ENCODE assay signal across 9 mouse cellular contexts in the genomic region with DNA sequence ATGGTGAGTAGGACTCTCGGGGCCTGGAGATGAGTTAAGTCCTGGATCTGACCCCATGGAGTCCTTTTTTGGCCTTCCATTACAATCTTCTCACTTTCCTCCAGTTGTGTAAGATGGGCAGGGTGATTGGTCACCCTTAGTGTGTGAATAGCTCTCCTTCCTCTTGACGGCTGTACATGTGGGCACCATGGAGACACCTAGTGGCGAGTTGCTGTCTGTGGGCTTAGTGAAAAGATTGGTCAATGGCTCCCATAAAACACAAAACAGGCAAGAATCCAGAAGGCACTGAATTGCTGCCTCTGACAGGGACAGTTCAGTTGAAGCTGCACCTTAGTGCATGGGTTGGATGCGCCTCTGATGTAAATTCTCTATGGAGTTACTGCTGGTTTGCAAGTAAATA. TPM values are rescaled to one million over a fixed set of nuclear protein-coding genes. Genes with fewer than 3 reads are reported as not detected.
DNase-seq lines count a peak whose midpoint lies in the region; ATAC-seq lines count a peak whose summit lies in the region.
"Had no signal": no experiment of that assay in that cellular context is flagged by ENCODE, and none has a peak within 500 bp of the region (broad histone marks: within the 10 kb centered on the region; RNA-seq: fewer than 3 reads in every experiment).

No protein-coding gene starts in this region.

- no peaks in the 10 kb centered on the region for H3K36me3 ChIP-seq in lung, embryonic 16.5 days (ENCODE audit: control insufficient read depth, insufficient read depth, low read length)
- H3K36me3 ChIP-seq: limb, embryonic 15.5 days had no signal

- intact Hi-C loops in heart, postnatal 25 days (cut with DNase I): loop anchor here (1.0 kb wide), 1 partner anchor 93 kb away; no protein-coding TSS in a partner anchor

- H3K9ac ChIP-seq in lung, embryonic 16.5 days (ENCODE audit: low read length): no peak overlapping the region
- H3K9ac ChIP-seq: limb, embryonic 15.5 days had no signal

- no peaks in the 10 kb centered on the region for H3K9me3 ChIP-seq in lung, embryonic 16.5 days (ENCODE audit: control insufficient read depth, low read length)
- H3K9me3 ChIP-seq: limb, embryonic 15.5 days had no signal

- H3K4me2 ChIP-seq in lung, embryonic 16.5 days (ENCODE audit: low read depth, low read length): no peak overlapping the region
- H3K4me2 ChIP-seq: limb, embryonic 15.5 days had no signal

- H3K27ac ChIP-seq in lung, embryonic 16.5 days (ENCODE audit: low read length): no peak overlapping the region
- H3K27ac ChIP-seq: limb, embryonic 15.5 days had no signal

- H3K27me3 ChIP-seq in lung, embryonic 16.5 days (ENCODE audit: control insufficient read depth, insufficient read depth, low read depth, low read length): no peaks in the 10 kb centered on the region

- DNase-seq in heart, adult 11 months: peak; percentile 89
- no peak for DNase-seq in heart, postnatal 25 days (ENCODE audit: low spot score)
- DNase-seq in adrenal gland, adult (ENCODE audit: inconsistent age in 2 of 2, low spot score in 1 of 2): peak; percentile 79 to 94
- DNase-seq in embryo, embryonic 10 days (ENCODE audit: low spot score): peak; percentile 77
- DNase-seq in kidney, postnatal 36 days: peak; percentile 60 to 80
- DNase-seq in right cerebral cortex, adult 2 months (ENCODE audit: low spot score in 2 of 2): peak; percentile 82 to 83

- no peak overlapping the region for H3K4me3 ChIP-seq in lung, embryonic 16.5 days (ENCODE audit: low read length)
- H3K4me3 ChIP-seq: limb, embryonic 15.5 days had no signal

- peak; percentile 73 for ATAC-seq in granulocyte monocyte progenitor cell, adult 5-6 weeks (replicated peaks; ENCODE audit: poor library complexity, severe bottlenecking)
- peak; percentile 51; the same call in 1 of the 2 replicates for ATAC-seq in lung, embryonic 16.5 days (ENCODE audit: low read depth)

- no peaks in the 10 kb centered on the region for H3K4me1 ChIP-seq in lung, embryonic 16.5 days (replicated peaks; ENCODE audit: control insufficient read depth, insufficient read depth, low read length)
- H3K4me1 ChIP-seq: limb, embryonic 15.5 days had no signal

- 18% methylated on average over 4 of the region's 4 CpGs for WGBS in lung, embryonic 16.5 days

RNA-seq across cellular contexts. Expression of a gene that starts 33.3 kb away (rescaled TPM):
- under 1 TPM; 0.31 to 0.39 TPM for total RNA-seq in heart, postnatal 25 days (2021)
- not detected in 2 replicates for total RNA-seq in granulocyte monocyte progenitor cell, adult 5-6 weeks (2014; fragmentation: Nextera tagmentation)
- total RNA-seq in granulocyte monocyte progenitor cell, adult 5-6 weeks (2017): not detected in 2 replicates
- 0.04 and 0.16 TPM in 2 replicates for polyA plus RNA-seq in lung, embryonic 16.5 days (2015; fragmentation: Nextera tagmentation; extraction: Ambion mirVana)

RNA-seq across cellular contexts. Expression of a gene that starts 43.0 kb away (rescaled TPM):
- 10 to 100 TPM; 74.3 to 82.2 TPM for total RNA-seq in heart, postnatal 25 days (2021)
- total RNA-seq in granulocyte monocyte progenitor cell, adult 5-6 weeks (2014; fragmentation: Nextera tagmentation): 125 and 137 TPM in 2 replicates
- total RNA-seq in granulocyte monocyte progenitor cell, adult 5-6 weeks (2017): 64.1 and 69.6 TPM in 2 replicates
- 294 and 308 TPM in 2 replicates for polyA plus RNA-seq in lung, embryonic 16.5 days (2015; fragmentation: Nextera tagmentation; extraction: Ambion mirVana)
